Comparison of ENCODE assay signal across 18 mouse cellular contexts in the genomic region with DNA sequence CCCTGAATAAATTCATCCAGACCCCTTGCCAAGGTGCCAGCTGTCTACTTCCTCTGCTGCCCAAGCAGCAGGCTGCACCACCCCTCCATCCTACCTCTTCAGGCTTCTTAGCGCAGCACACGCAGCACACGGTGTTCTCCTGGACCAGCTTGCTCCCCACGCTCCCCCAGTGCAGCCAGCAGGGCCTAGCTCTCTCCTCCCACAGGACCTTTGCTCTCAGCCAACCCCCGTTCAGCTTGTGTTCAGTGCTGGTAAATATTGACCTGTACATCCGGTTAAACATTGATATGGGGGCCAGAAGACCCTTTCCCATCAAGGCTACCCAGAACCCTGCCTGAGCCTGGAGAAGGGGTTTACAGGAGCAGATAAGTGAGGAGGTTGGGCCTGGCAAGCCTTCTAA. TPM values are rescaled to one million over a fixed set of nuclear protein-coding genes. Genes with fewer than 3 reads are reported as not detected.
A peak's percentile ranks its signal among the peaks of the same experiment; 100 is the strongest.
DNase-seq lines count a peak whose midpoint lies in the region; ATAC-seq and TF ChIP-seq lines count a peak whose summit lies in the region.
"Had no signal": no experiment of that assay in that cellular context is flagged by ENCODE, and none has a peak within 500 bp of the region (broad histone marks: within the 10 kb centered on the region; RNA-seq: fewer than 3 reads in every experiment).

A gene (minus strand): TSS at position 229 of the 400 bp plus-strand sequence.

- WGBS in liver, adult 2 months: 17% methylated on average over 6 of the region's 6 CpGs
- WGBS in stomach, embryonic 16.5 days: 61% methylated on average over 6 of the region's 6 CpGs
- WGBS in hindbrain, embryonic 13.5 days: 92% methylated on average over 6 of the region's 6 CpGs

- peak within 1 kb of the TSS; percentile 99 for H3K27ac ChIP-seq in liver, adult 2 months (replicated peaks; ENCODE audit: insufficient read depth, low read depth, low read length)
- H3K27ac ChIP-seq in stomach, embryonic 16.5 days (ENCODE audit: low read length): peak within 1 kb of the TSS; percentile 60
- no peak within 1 kb of the TSS for H3K27ac ChIP-seq in hindbrain, embryonic 13.5 days
- H3K27ac ChIP-seq: embryonic facial prominence, embryonic 13.5 days; forebrain, embryonic 13.5 days; heart, adult 2 months had no signal

- peak; percentile 96 for TF ChIP-seq POLR2A in liver, adult 2 months (IDR thresholded peaks at IDR 0.05; ENCODE audit: extremely low read depth, insufficient read depth, low read length)

- H3K9me3 ChIP-seq in stomach, embryonic 16.5 days (replicated peaks; ENCODE audit: control insufficient read depth, low read length): no peaks in the 10 kb centered on the region
- H3K9me3 ChIP-seq in hindbrain, embryonic 13.5 days: no peaks in the 10 kb centered on the region
- H3K9me3 ChIP-seq: embryonic facial prominence, embryonic 13.5 days had no signal

- peaks cover 48% of the 10 kb centered on the region for H3K4me1 ChIP-seq in liver, adult 2 months (ENCODE audit: control insufficient read depth, insufficient read depth, low read length)
- no peaks in the 10 kb centered on the region for H3K4me1 ChIP-seq in stomach, embryonic 16.5 days (ENCODE audit: control insufficient read depth, insufficient read depth, low read length)
- H3K4me1 ChIP-seq in hindbrain, embryonic 13.5 days (replicated peaks): 0 out of 2 replicates have a peak, but pooled peaks cover 7% of the 10 kb centered on the region
- H3K4me1 ChIP-seq: embryonic facial prominence, embryonic 13.5 days had no signal

- H3K36me3 ChIP-seq in liver, adult 2 months (ENCODE audit: control insufficient read depth, insufficient read depth, low read length): peaks cover 28% of the 10 kb centered on the region
- H3K36me3 ChIP-seq in stomach, embryonic 16.5 days (ENCODE audit: control insufficient read depth, insufficient read depth, low read length): peaks cover under 1% of the 10 kb centered on the region; the same call in 1 of the 2 replicates
- peaks cover 43% of the 10 kb centered on the region for H3K36me3 ChIP-seq in hindbrain, embryonic 13.5 days

- H3K4me3 ChIP-seq in liver, adult 2 months (ENCODE audit: insufficient read depth, low read depth, low read length): peak within 1 kb of the TSS; percentile 67
- no peak within 1 kb of the TSS for H3K4me3 ChIP-seq in stomach, embryonic 16.5 days (replicated peaks; ENCODE audit: low read length)
- H3K4me3 ChIP-seq in hindbrain, embryonic 13.5 days: no peak within 1 kb of the TSS
- H3K4me3 ChIP-seq: embryonic facial prominence, embryonic 13.5 days; forebrain, embryonic 13.5 days; heart, adult 2 months had no signal

- H3K4me2 ChIP-seq in stomach, embryonic 16.5 days (ENCODE audit: low read depth, low read length): peak within 1 kb of the TSS; percentile 7; the same call in 1 of the 2 replicates
- no peak within 1 kb of the TSS for H3K4me2 ChIP-seq in hindbrain, embryonic 13.5 days
- H3K4me2 ChIP-seq: embryonic facial prominence, embryonic 13.5 days; forebrain, embryonic 13.5 days; lung, embryonic 14.5 days had no signal

- ATAC-seq in stomach, embryonic 16.5 days (ENCODE audit: insufficient read depth, low FRiP score): peak; percentile 87
- ATAC-seq in hindbrain, embryonic 13.5 days (ENCODE audit: low FRiP score): no peak
- ATAC-seq: forebrain, embryonic 13.5 days; Patski had no signal

- no peak for DNase-seq in adrenal gland, postnatal 4 days (ENCODE audit: low spot score in 2 of 2)
- DNase-seq in adrenal gland, postnatal 25 days: no peak
- DNase-seq in kidney, adult 8-10 months: peak; percentile 63 to 77
- DNase-seq in liver, adult 2 months (ENCODE audit: extremely low read depth, low read depth, low spot score): peak; percentile 94
- no peak for DNase-seq in embryo, embryonic 10.5 days (ENCODE audit: low spot score)
- DNase-seq in neural tube, embryonic 10.5 days (ENCODE audit: extremely low spot score, low spot score): no peak
- DNase-seq: cerebellum, postnatal 36 days; heart, adult 2 months; heart, postnatal 14 days; lung, embryonic 14.5 days; right cerebral cortex, adult 18-20 months had no signal

- no peaks in the 10 kb centered on the region for H3K27me3 ChIP-seq in liver, adult 2 months (ENCODE audit: control insufficient read depth, insufficient read depth, low read length)
- no peaks in the 10 kb centered on the region for H3K27me3 ChIP-seq in stomach, embryonic 16.5 days (ENCODE audit: control insufficient read depth, insufficient read depth, low read length)
- H3K27me3 ChIP-seq in hindbrain, embryonic 13.5 days: no peaks in the 10 kb centered on the region
- H3K27me3 ChIP-seq: embryonic facial prominence, embryonic 13.5 days; forebrain, embryonic 13.5 days; Patski had no signal

- H3K79me2 ChIP-seq in liver, adult 2 months (ENCODE audit: control insufficient read depth, insufficient read depth, low read length): peaks cover 6% of the 10 kb centered on the region; the same call in 1 of the 2 replicates

- TF ChIP-seq CTCF in liver, adult 2 months (IDR thresholded peaks at IDR 0.05; ENCODE audit: low read depth, low read length): peak; percentile 14; the same call in 1 of the 2 replicates

- H3K9ac ChIP-seq in liver, adult 2 months (ENCODE audit: low read depth, low read length): peak within 1 kb of the TSS; percentile 87
- H3K9ac ChIP-seq in stomach, embryonic 16.5 days (ENCODE audit: low read length): no peak within 1 kb of the TSS; the same call in 1 of the 2 replicates
- no peak within 1 kb of the TSS for H3K9ac ChIP-seq in hindbrain, embryonic 13.5 days
- H3K9ac ChIP-seq: embryonic facial prominence, embryonic 13.5 days; forebrain, embryonic 13.5 days; lung, embryonic 14.5 days had no signal

RNA-seq across cellular contexts. Expression of the gene that starts here (rescaled TPM):
- total RNA-seq in adrenal gland, postnatal 4 days (2021): 100 to 1,000 TPM in 1 of 2 experiments, 10 to 100 TPM in 1; 12.4 to 127 TPM
- total RNA-seq in adrenal gland, postnatal 25 days (2021): 7.7 TPM in 1 of 2 replicates, not detected in the other
- total RNA-seq in liver, adult 2 months (2014; rRNA removed): 687 and 824 TPM in 2 replicates
- polyA plus RNA-seq in liver, adult 2 months (2012; rRNA removed): 1,567 and 1,654 TPM in 2 replicates
- polyA plus RNA-seq in stomach, embryonic 16.5 days (2015; fragmentation: Nextera tagmentation; extraction: Ambion mirVana): 65.3 and 68.3 TPM in 2 replicates
- 0.12 TPM in 1 of 2 replicates, not detected in the other for polyA plus RNA-seq in hindbrain, embryonic 13.5 days (2015; fragmentation: Nextera tagmentation; extraction: Ambion mirVana)
- total RNA-seq: heart, adult 2 months; heart, postnatal 14 days; left cerebral cortex, postnatal 14 days had no signal
- polyA plus RNA-seq: forebrain, embryonic 13.5 days; thymus, postnatal 0 days had no signal

Comparison
In these comparisons a context has a peak if more than half of its experiments do, and no peak if none do; other contexts are left out.
1. RNA of the gene that starts here (polyA plus RNA-seq): 1,567 to 1,654 TPM in liver, adult 2 months and 65.3 to 68.3 TPM in stomach, embryonic 16.5 days; 0.12 TPM in hindbrain, embryonic 13.5 days; every median in the first group is over 10 times any median in the second.
2. RNA of the gene that starts here (polyA plus RNA-seq): 1,567 to 1,654 TPM in liver, adult 2 months; 65.3 to 68.3 TPM in stomach, embryonic 16.5 days; every median in the first group is over 10 times any median in the second.
3. DNase-seq: peak in kidney, adult 8-10 months (2 of 2) and liver, adult 2 months (single experiment); none in adrenal gland, postnatal 4 days (0 of 2), adrenal gland, postnatal 25 days (single experiment), embryo, embryonic 10.5 days (single experiment) and neural tube, embryonic 10.5 days (single experiment).